Mouse (Mus musculus): Measurements from ENCODE around the gene Nkd1. TPM values are rescaled to one million over a fixed set of nuclear protein-coding genes. Genes with fewer than 3 reads are reported as not detected.

Nkd1 gene
- total and polyA plus RNA-seq, 3 experiments, result 0.05 TPM; not detected in 2

GRCm38 (mm10) chr8:88506981-88507380 lies 14.2 kb upstream of the Nkd1 start:
- no peak for TF ChIP-seq TAL1 (conservative IDR thresholded peaks at IDR 0.05; ENCODE audit: low read depth, low read length)
- TF ChIP-seq GATA1 (IDR thresholded peaks at IDR 0.05; ENCODE audit: borderline replicate concordance, low read length), result no peak
- TF ChIP-seq GATA2 (IDR thresholded peaks at IDR 0.05; ENCODE audit: borderline replicate concordance, low read depth, low read length), result no peak
- TF ChIP-seq CTCF (IDR thresholded peaks at IDR 0.05; ENCODE audit: low read depth, low read length), result no peak
- TF ChIP-seq POLR2AphosphoS5 (IDR thresholded peaks at IDR 0.05; ENCODE audit: insufficient replicate concordance, low read depth, low read length), result no peak
- Histone ChIP-seq H3K36me3 (replicated peaks) (no peaks in the 10 kb centered on the region), H3K9me3 (replicated peaks) (peaks cover 6% of the 10 kb centered on the region), H3K4me1 (ENCODE audit: insufficient read depth, low read depth, low read length) (no peaks in the 10 kb centered on the region), H3K4me3 (ENCODE audit: low read depth, low read length) (no peak overlapping the region), H3K27me3 (ENCODE audit: insufficient read depth, low read length) (no peaks in the 10 kb centered on the region)
- DNase-seq (ENCODE audit: low spot score) (no peak), ATAC-seq (ENCODE audit: extremely low read depth, insufficient number of reproducible peaks, low FRiP score, poor library complexity, severe bottlenecking) (no peak)

GRCm38 (mm10) chr8:88511061-88511460 lies 10.1 kb upstream of the Nkd1 start:
- no peaks in the 10 kb centered on the region for H3K27me3 ChIP-seq (ENCODE audit: insufficient read depth, low read length)
- no peaks in the 10 kb centered on the region for H3K4me1 ChIP-seq (ENCODE audit: insufficient read depth, low read depth, low read length)
- ATAC-seq (ENCODE audit: extremely low read depth, insufficient number of reproducible peaks, low FRiP score, poor library complexity, severe bottlenecking) (no peak), DNase-seq (ENCODE audit: low spot score) (no peak)
- no peaks in the 10 kb centered on the region for H3K36me3 ChIP-seq (replicated peaks)
- peaks cover 12% of the 10 kb centered on the region for H3K9me3 ChIP-seq (replicated peaks)
- TF ChIP-seq POLR2AphosphoS5 (IDR thresholded peaks at IDR 0.05; ENCODE audit: insufficient replicate concordance, low read depth, low read length) (no peak), TAL1 (conservative IDR thresholded peaks at IDR 0.05; ENCODE audit: low read depth, low read length) (no peak), GATA1 (IDR thresholded peaks at IDR 0.05; ENCODE audit: borderline replicate concordance, low read length) (no peak), CTCF (IDR thresholded peaks at IDR 0.05; ENCODE audit: low read depth, low read length) (no peak), GATA2 (IDR thresholded peaks at IDR 0.05; ENCODE audit: borderline replicate concordance, low read depth, low read length) (no peak)
- no peak overlapping the region for H3K4me3 ChIP-seq (ENCODE audit: low read depth, low read length)

GRCm38 (mm10) chr8:88512094-88512794 lies 8.9 kb upstream of the Nkd1 start:
- Histone ChIP-seq H3K4me1 (ENCODE audit: insufficient read depth, low read depth, low read length) (no peaks in the 10 kb centered on the region), H3K36me3 (replicated peaks) (no peaks in the 10 kb centered on the region), H3K27me3 (ENCODE audit: insufficient read depth, low read length) (no peaks in the 10 kb centered on the region), H3K4me3 (ENCODE audit: low read depth, low read length) (no peak overlapping the region), H3K9me3 (replicated peaks) (peaks cover 9% of the 10 kb centered on the region)
- DNase-seq (ENCODE audit: low spot score) (no peak), ATAC-seq (ENCODE audit: extremely low read depth, insufficient number of reproducible peaks, low FRiP score, poor library complexity, severe bottlenecking) (no peak)
- TF ChIP-seq POLR2AphosphoS5 (IDR thresholded peaks at IDR 0.05; ENCODE audit: insufficient replicate concordance, low read depth, low read length), result no peak
- no peak for TF ChIP-seq TAL1 (conservative IDR thresholded peaks at IDR 0.05; ENCODE audit: low read depth, low read length)
- no peak for TF ChIP-seq GATA1 (IDR thresholded peaks at IDR 0.05; ENCODE audit: borderline replicate concordance, low read length)
- no peak for TF ChIP-seq CTCF (IDR thresholded peaks at IDR 0.05; ENCODE audit: low read depth, low read length)
- TF ChIP-seq GATA2 (IDR thresholded peaks at IDR 0.05; ENCODE audit: borderline replicate concordance, low read depth, low read length), result no peak

- no peak for DNase-seq (ENCODE audit: low spot score)
- Histone ChIP-seq H3K27me3 (ENCODE audit: insufficient read depth, low read length) (no peaks in the 10 kb centered on the region), H3K9me3 (replicated peaks) (peaks cover 22% of the 10 kb centered on the region), H3K36me3 (replicated peaks) (no peaks in the 10 kb centered on the region), H3K4me3 (ENCODE audit: low read depth, low read length) (no peak overlapping the region), H3K4me1 (ENCODE audit: insufficient read depth, low read depth, low read length) (no peaks in the 10 kb centered on the region)
- no peak for ATAC-seq (ENCODE audit: extremely low read depth, insufficient number of reproducible peaks, low FRiP score, poor library complexity, severe bottlenecking)
- TF ChIP-seq TAL1 (conservative IDR thresholded peaks at IDR 0.05; ENCODE audit: low read depth, low read length) (no peak), GATA1 (IDR thresholded peaks at IDR 0.05; ENCODE audit: borderline replicate concordance, low read length) (no peak), GATA2 (IDR thresholded peaks at IDR 0.05; ENCODE audit: borderline replicate concordance, low read depth, low read length) (no peak), CTCF (IDR thresholded peaks at IDR 0.05; ENCODE audit: low read depth, low read length) (no peak), POLR2AphosphoS5 (IDR thresholded peaks at IDR 0.05; ENCODE audit: insufficient replicate concordance, low read depth, low read length) (no peak)
These were observed 3.1 kb upstream of the Nkd1 start for GRCm38 (mm10) chr8:88518047-88518446.

- Histone ChIP-seq H3K4me3 (ENCODE audit: low read depth, low read length) (no peak overlapping the region), H3K4me1 (ENCODE audit: insufficient read depth, low read depth, low read length) (no peaks in the 10 kb centered on the region), H3K27me3 (ENCODE audit: insufficient read depth, low read length) (no peaks in the 10 kb centered on the region), H3K9me3 (replicated peaks) (peaks cover 24% of the 10 kb centered on the region), H3K36me3 (replicated peaks) (no peaks in the 10 kb centered on the region)
- DNase-seq (ENCODE audit: low spot score), result no peak
- no peak for ATAC-seq (ENCODE audit: extremely low read depth, insufficient number of reproducible peaks, low FRiP score, poor library complexity, severe bottlenecking)
- TF ChIP-seq GATA2 (IDR thresholded peaks at IDR 0.05; ENCODE audit: borderline replicate concordance, low read depth, low read length), result no peak
- TF ChIP-seq CTCF (IDR thresholded peaks at IDR 0.05; ENCODE audit: low read depth, low read length), result no peak
- no peak for TF ChIP-seq GATA1 (IDR thresholded peaks at IDR 0.05; ENCODE audit: borderline replicate concordance, low read length)
- no peak for TF ChIP-seq POLR2AphosphoS5 (IDR thresholded peaks at IDR 0.05; ENCODE audit: insufficient replicate concordance, low read depth, low read length)
- no peak for TF ChIP-seq TAL1 (conservative IDR thresholded peaks at IDR 0.05; ENCODE audit: low read depth, low read length)
These were observed 773 bp upstream of the Nkd1 start for GRCm38 (mm10) chr8:88520381-88520780.

- no peaks in the 10 kb centered on the region for H3K36me3 ChIP-seq (replicated peaks)
- peaks cover 24% of the 10 kb centered on the region for H3K9me3 ChIP-seq (replicated peaks)
- ATAC-seq (ENCODE audit: extremely low read depth, insufficient number of reproducible peaks, low FRiP score, poor library complexity, severe bottlenecking) (no peak), DNase-seq (ENCODE audit: low spot score) (no peak)
- H3K4me1 ChIP-seq (ENCODE audit: insufficient read depth, low read depth, low read length), result no peaks in the 10 kb centered on the region
- no peak overlapping the region for H3K4me3 ChIP-seq (ENCODE audit: low read depth, low read length)
- no peaks in the 10 kb centered on the region for H3K27me3 ChIP-seq (ENCODE audit: insufficient read depth, low read length)
- no peak for TF ChIP-seq POLR2AphosphoS5 (IDR thresholded peaks at IDR 0.05; ENCODE audit: insufficient replicate concordance, low read depth, low read length)
- no peak for TF ChIP-seq GATA2 (IDR thresholded peaks at IDR 0.05; ENCODE audit: borderline replicate concordance, low read depth, low read length)
- TF ChIP-seq CTCF (IDR thresholded peaks at IDR 0.05; ENCODE audit: low read depth, low read length), result no peak
- no peak for TF ChIP-seq GATA1 (IDR thresholded peaks at IDR 0.05; ENCODE audit: borderline replicate concordance, low read length)
- TF ChIP-seq TAL1 (conservative IDR thresholded peaks at IDR 0.05; ENCODE audit: low read depth, low read length), result no peak
These were observed 624 bp downstream of the Nkd1 start for GRCm38 (mm10) chr8:88521541-88522414.
